Mouse (Mus musculus): ENCODE measurements at regions not wholly inside any gene's neighbourhood (a gene's known extent, or its start where the extent isn't known, plus 50 kb on each side); places are given as distances from the start of the nearest gene placed in this dataset.

GRCm38 (mm10) chr3:34234391-34234790, 153.3 kb upstream of the Dnajc19 start:
- Histone ChIP-seq H3K36me3 (replicated peaks; ENCODE audit: control insufficient read depth, insufficient read depth, low read length) (no peaks in the 10 kb centered on the region), H3K4me1 (ENCODE audit: control insufficient read depth, insufficient read depth) (no peaks in the 10 kb centered on the region), H3K4me3 (ENCODE audit: low read depth, low read length) (no peak overlapping the region), H3K27me3 (ENCODE audit: control insufficient read depth, insufficient read depth, low read length) (no peaks in the 10 kb centered on the region), H3K9ac (replicated peaks; ENCODE audit: low read depth, low read length) (no peak overlapping the region), H3K9me3 (replicated peaks; ENCODE audit: control insufficient read depth, low read length) (no peaks in the 10 kb centered on the region), H3K27ac (ENCODE audit: low read depth) (no peak overlapping the region), H3K4me2 (ENCODE audit: low read depth, low read length) (no peak overlapping the region)
- WGBS = 72% methylated on average over 8 of the region's 8 CpGs
- DNase-seq (ENCODE audit: low spot score) (no peak), ATAC-seq (ENCODE audit: insufficient read depth, low read depth) (no peak)
- no peak for TF ChIP-seq EP300 (IDR thresholded peaks at IDR 0.05; ENCODE audit: low read depth)
- no peak for TF ChIP-seq CTCF (IDR thresholded peaks at IDR 0.05; ENCODE audit: low read depth)

GRCm38 (mm10) chr3:34232329-34233250, 151.5 kb upstream of the Dnajc19 start:
- no peak overlapping the region for H3K27ac ChIP-seq (ENCODE audit: low read depth)
- H3K9me3 ChIP-seq (replicated peaks; ENCODE audit: control insufficient read depth, low read length) = no peaks in the 10 kb centered on the region
- no peaks in the 10 kb centered on the region for H3K36me3 ChIP-seq (replicated peaks; ENCODE audit: control insufficient read depth, insufficient read depth, low read length)
- H3K9ac ChIP-seq (replicated peaks; ENCODE audit: low read depth, low read length) = no peak overlapping the region
- H3K4me1 ChIP-seq (ENCODE audit: control insufficient read depth, insufficient read depth) = no peaks in the 10 kb centered on the region
- DNase-seq (ENCODE audit: low spot score) (no peak), ATAC-seq (ENCODE audit: insufficient read depth, low read depth) (no peak)
- 75% methylated on average over 7 of the region's 7 CpGs for WGBS
- no peaks in the 10 kb centered on the region for H3K27me3 ChIP-seq (ENCODE audit: control insufficient read depth, insufficient read depth, low read length)
- H3K4me3 ChIP-seq (ENCODE audit: low read depth, low read length) = no peak overlapping the region
- TF ChIP-seq CTCF (IDR thresholded peaks at IDR 0.05; ENCODE audit: low read depth) (no peak), EP300 (IDR thresholded peaks at IDR 0.05; ENCODE audit: low read depth) (no peak)
- H3K4me2 ChIP-seq (ENCODE audit: low read depth, low read length) = no peak overlapping the region

GRCm38 (mm10) chr3:34231593-34232328, 150.6 kb upstream of the Dnajc19 start:
- ATAC-seq (ENCODE audit: insufficient read depth, low read depth) = no peak
- WGBS = 56% methylated on average over 9 of the region's 9 CpGs
- Histone ChIP-seq H3K9ac (replicated peaks; ENCODE audit: low read depth, low read length) (no peak overlapping the region), H3K27ac (ENCODE audit: low read depth) (no peak overlapping the region), H3K4me3 (ENCODE audit: low read depth, low read length) (no peak overlapping the region), H3K36me3 (replicated peaks; ENCODE audit: control insufficient read depth, insufficient read depth, low read length) (no peaks in the 10 kb centered on the region), H3K4me1 (ENCODE audit: control insufficient read depth, insufficient read depth) (no peaks in the 10 kb centered on the region), H3K4me2 (ENCODE audit: low read depth, low read length) (no peak overlapping the region), H3K27me3 (ENCODE audit: control insufficient read depth, insufficient read depth, low read length) (no peaks in the 10 kb centered on the region), H3K9me3 (replicated peaks; ENCODE audit: control insufficient read depth, low read length) (no peaks in the 10 kb centered on the region)
- TF ChIP-seq CTCF (IDR thresholded peaks at IDR 0.05; ENCODE audit: low read depth) = peak; percentile 29; the same call in 1 of the 2 replicates
- no peak for TF ChIP-seq EP300 (IDR thresholded peaks at IDR 0.05; ENCODE audit: low read depth)
- DNase-seq (ENCODE audit: low spot score) = peak; percentile 11

- no peak for TF ChIP-seq CTCF (IDR thresholded peaks at IDR 0.05; ENCODE audit: low read depth)
- TF ChIP-seq EP300 (IDR thresholded peaks at IDR 0.05; ENCODE audit: low read depth) = no peak
- no peak overlapping the region for H3K4me2 ChIP-seq (ENCODE audit: low read depth, low read length)
These were observed 141.2 kb upstream of the Dnajc19 start for GRCm38 (mm10) chr3:34222291-34222690.

GRCm38 (mm10) chr3:34219741-34220310, 138.7 kb upstream of the Dnajc19 start:
- ATAC-seq (ENCODE audit: insufficient read depth, low read depth) (no peak), DNase-seq (ENCODE audit: low spot score) (no peak)
- H3K36me3 ChIP-seq (replicated peaks; ENCODE audit: control insufficient read depth, insufficient read depth, low read length) = no peaks in the 10 kb centered on the region
- no peak overlapping the region for H3K27ac ChIP-seq (ENCODE audit: low read depth)
- WGBS = 43% methylated on average over 10 of the region's 10 CpGs
- H3K4me1 ChIP-seq (ENCODE audit: control insufficient read depth, insufficient read depth) = no peaks in the 10 kb centered on the region
- H3K9ac ChIP-seq (replicated peaks; ENCODE audit: low read depth, low read length) = no peak overlapping the region
- H3K27me3 ChIP-seq (ENCODE audit: control insufficient read depth, insufficient read depth, low read length) = no peaks in the 10 kb centered on the region
- no peak overlapping the region for H3K4me2 ChIP-seq (ENCODE audit: low read depth, low read length)
- TF ChIP-seq EP300 (IDR thresholded peaks at IDR 0.05; ENCODE audit: low read depth) (no peak), CTCF (IDR thresholded peaks at IDR 0.05; ENCODE audit: low read depth) (no peak)
- no peaks in the 10 kb centered on the region for H3K9me3 ChIP-seq (replicated peaks; ENCODE audit: control insufficient read depth, low read length)
- no peak overlapping the region for H3K4me3 ChIP-seq (ENCODE audit: low read depth, low read length)

More at GRCm38 (mm10) chr3:34222291-34222690, 141.2 kb upstream of the Dnajc19 start:
- Histone ChIP-seq H3K27ac (ENCODE audit: low read depth) (no peak overlapping the region), H3K9me3 (replicated peaks; ENCODE audit: control insufficient read depth, low read length) (no peaks in the 10 kb centered on the region), H3K4me1 (ENCODE audit: control insufficient read depth, insufficient read depth) (no peaks in the 10 kb centered on the region), H3K4me3 (ENCODE audit: low read depth, low read length) (no peak overlapping the region), H3K27me3 (ENCODE audit: control insufficient read depth, insufficient read depth, low read length) (no peaks in the 10 kb centered on the region), H3K36me3 (replicated peaks; ENCODE audit: control insufficient read depth, insufficient read depth, low read length) (no peaks in the 10 kb centered on the region), H3K9ac (replicated peaks; ENCODE audit: low read depth, low read length) (no peak overlapping the region)
- no peak for ATAC-seq (ENCODE audit: insufficient read depth, low read depth)
- WGBS = 86% methylated on average over 10 of the region's 10 CpGs
- DNase-seq (ENCODE audit: low spot score) = no peak
